Mouse (Mus musculus) lung, embryonic 16.5 days (tissue): Measurements from ENCODE around the gene Wnk2. TPM values are rescaled to one million over a fixed set of nuclear protein-coding genes. Genes with fewer than 3 reads are reported as not detected.

Source experiments
- ATAC-seq: fragments of 200-750 bp; cut with Nextera tagmentation; 2 replicates; pipeline ENCODE4 v1.8.0; 2017; ENCODE audit warnings: low read depth, mild to moderate bottlenecking, moderate library complexity
- H3K27ac ChIP-seq: fragments of 300-500 bp; sonication (generic); 2 replicates; pipeline ENCODE4 v1.5.1; 2014; ENCODE audit warnings: mild to moderate bottlenecking, control low read depth, low read length
- H3K27me3 ChIP-seq: fragments of 300-500 bp; sonication (generic); 2 replicates; pipeline ENCODE4 v1.6.1; 2014; ENCODE audit warnings: low read depth, low read length, mixed read lengths; ENCODE audit not compliant: control insufficient read depth, insufficient read depth
- H3K36me3 ChIP-seq: fragments of 300-500 bp; sonication (generic); 2 replicates; pipeline ENCODE4 v1.6.1; 2014; ENCODE audit warnings: low read length; ENCODE audit not compliant: control insufficient read depth, insufficient read depth
- H3K4me1 ChIP-seq: fragments of 300-500 bp; sonication (generic); replicated peaks from 2 replicates; pipeline ENCODE4 v1.6.1; 2014; ENCODE audit warnings: low read length, mixed read lengths; ENCODE audit not compliant: control insufficient read depth, insufficient read depth
- H3K4me2 ChIP-seq: fragments of 300-500 bp; sonication (generic); 2 replicates; pipeline ENCODE4 v1.6.1; 2014; ENCODE audit warnings: low read depth, low read length, control low read depth
- H3K4me3 ChIP-seq: fragments of 300-500 bp; sonication (generic); 2 replicates; pipeline ENCODE4 v1.5.1; 2014; ENCODE audit warnings: mild to moderate bottlenecking, low read length, control low read depth
- H3K9ac ChIP-seq: fragments of 300-500 bp; sonication (generic); 2 replicates; pipeline ENCODE4 v1.6.1; 2014; ENCODE audit warnings: low read length, control low read depth
- H3K9me3 ChIP-seq: fragments of 300-500 bp; sonication (generic); 2 replicates; pipeline ENCODE4 v1.6.1; 2016; ENCODE audit warnings: low read length; ENCODE audit not compliant: control insufficient read depth
- WGBS: fragments of 180-500 bp; shearing (Covaris S2); extraction: QIAGEN DNeasy Blood & Tissue Kit; methylation state at CpG from one replicate; pipeline ENCODE4 v1.1.7; 2014; 5-methylcytosine and 5-hydroxymethylcytosine counted together
- polyA plus RNA-seq: library from polyadenylated mRNA; unstranded; fragments of >200 nt; fragmentation: Nextera tagmentation; extraction: Ambion mirVana; gene quantifications from 2 replicates; pipeline ENCODE4 v1.2.1, GENCODE M21; 2015

Gene Wnk2
- polyA plus RNA-seq, 1 experiment from 2014 or later: 0.98 TPM

GRCm38 (mm10) chr13:49015366-49016306 is 132.2 kb downstream of the Wnk2 start:
- peaks cover 19% of the 10 kb centered on the region for H3K4me1 ChIP-seq
- peak overlapping the region; percentile 16 for H3K4me3 ChIP-seq
- H3K9ac ChIP-seq: peak overlapping the region; percentile 8; the same call in 1 of the 2 replicates
- peaks cover 6% of the 10 kb centered on the region for H3K9me3 ChIP-seq
- H3K27me3 ChIP-seq: no peaks in the 10 kb centered on the region
- peak overlapping the region; percentile 56 for H3K27ac ChIP-seq
- ATAC-seq: peak; percentile 82
- H3K4me2 ChIP-seq: peak overlapping the region; percentile 53
- WGBS: 3% methylated on average over 30 of the region's 30 CpGs
- H3K36me3 ChIP-seq: no peaks in the 10 kb centered on the region

DNA sequence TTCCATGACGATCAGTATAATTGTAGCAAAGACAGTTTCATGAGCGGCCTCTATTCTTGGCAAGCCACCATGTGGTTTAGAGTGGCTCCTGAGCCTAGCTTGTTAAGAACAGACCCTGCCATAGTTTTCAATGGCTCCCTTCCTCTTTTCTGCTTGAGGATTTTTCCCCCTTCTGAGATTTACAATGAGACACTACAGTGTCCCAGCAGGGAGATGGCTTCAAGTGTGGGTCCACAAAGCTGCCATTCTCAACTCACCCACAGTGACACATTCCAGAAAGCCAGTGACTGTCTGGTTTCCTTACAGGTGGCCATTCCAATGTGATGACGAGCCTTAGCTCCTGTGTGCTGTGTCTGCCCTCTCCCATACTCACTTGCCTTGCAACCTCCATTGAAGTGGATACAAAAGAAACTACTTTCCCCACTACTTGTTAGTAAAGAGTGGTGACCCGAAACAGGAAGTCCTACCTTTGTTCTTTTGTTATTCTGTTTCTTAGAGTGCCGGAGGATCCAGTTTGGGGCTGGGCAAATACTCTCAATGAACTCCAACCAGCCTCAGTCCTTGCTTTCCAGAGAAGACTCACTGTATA is 134.5 kb downstream of the Wnk2 start:
- Histone ChIP-seq H3K27ac (peak overlapping the region; percentile 29; the same call in 1 of the 2 replicates), H3K9ac (no peak overlapping the region), H3K4me3 (no peak overlapping the region), H3K4me1 (peaks cover 19% of the 10 kb centered on the region), H3K4me2 (no peak overlapping the region), H3K27me3 (no peaks in the 10 kb centered on the region), H3K9me3 (peaks cover 6% of the 10 kb centered on the region), H3K36me3 (no peaks in the 10 kb centered on the region)
- no peak for ATAC-seq
- WGBS: 49% methylated on average over 5 of the region's 5 CpGs

DNA sequence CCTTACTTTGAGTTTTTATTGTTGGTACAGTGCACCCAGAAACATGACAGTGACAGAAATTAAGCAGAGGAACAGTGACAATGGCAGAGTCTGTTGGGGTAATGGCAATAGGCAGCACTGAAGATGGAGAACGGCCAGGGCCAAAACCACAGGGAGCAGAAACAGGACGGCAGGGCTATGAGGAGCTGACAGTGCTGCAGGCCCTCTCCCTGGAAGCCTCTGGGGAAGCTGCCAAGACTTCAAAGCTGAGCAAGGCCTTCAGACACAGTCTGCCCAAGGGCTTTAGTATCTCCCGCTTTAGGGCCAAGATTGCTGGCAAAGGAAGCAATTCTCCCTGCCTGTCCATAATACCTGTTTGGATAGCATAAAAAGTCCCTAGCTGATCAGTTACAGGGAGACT is 146.1 kb downstream of the Wnk2 start:
- Histone ChIP-seq H3K36me3 (no peaks in the 10 kb centered on the region), H3K4me2 (no peak overlapping the region), H3K27ac (no peak overlapping the region), H3K27me3 (no peaks in the 10 kb centered on the region), H3K9me3 (no peaks in the 10 kb centered on the region), H3K4me3 (no peak overlapping the region), H3K4me1 (no peaks in the 10 kb centered on the region), H3K9ac (no peak overlapping the region)
- 44% methylated on average over 3 of the region's 3 CpGs for WGBS
- ATAC-seq: no peak

GRCm38 (mm10) chr13:48998591-48998990 is 149.2 kb downstream of the Wnk2 start:
- H3K4me2 ChIP-seq: no peak overlapping the region
- H3K27me3 ChIP-seq: no peaks in the 10 kb centered on the region
- H3K36me3 ChIP-seq: no peaks in the 10 kb centered on the region
- no peak overlapping the region for H3K4me3 ChIP-seq
- no peak overlapping the region for H3K9ac ChIP-seq
- ATAC-seq: peak; percentile 38; the same call in 1 of the 2 replicates
- H3K9me3 ChIP-seq: no peaks in the 10 kb centered on the region
- no peak overlapping the region for H3K27ac ChIP-seq
- H3K4me1 ChIP-seq: no peaks in the 10 kb centered on the region
- 6% methylated on average over 6 of the region's 6 CpGs for WGBS

- no peak overlapping the region for H3K9ac ChIP-seq
- H3K36me3 ChIP-seq: no peaks in the 10 kb centered on the region
- H3K4me2 ChIP-seq: no peak overlapping the region
- H3K27me3 ChIP-seq: no peaks in the 10 kb centered on the region
- H3K4me3 ChIP-seq: no peak overlapping the region
- H3K9me3 ChIP-seq: no peaks in the 10 kb centered on the region
- H3K27ac ChIP-seq: no peak overlapping the region
- no peaks in the 10 kb centered on the region for H3K4me1 ChIP-seq
- no peak for ATAC-seq
- 79% methylated on average over 4 of the region's 4 CpGs for WGBS
Measured at GRCm38 (mm10) chr13:48996731-48997130, 151.1 kb downstream of the Wnk2 start.

GRCm38 (mm10) chr13:48994903-48995302 is 152.9 kb downstream of the Wnk2 start:
- Histone ChIP-seq H3K4me3 (no peak overlapping the region), H3K36me3 (no peaks in the 10 kb centered on the region), H3K27ac (no peak overlapping the region), H3K9ac (no peak overlapping the region), H3K4me1 (no peaks in the 10 kb centered on the region), H3K4me2 (no peak overlapping the region), H3K27me3 (no peaks in the 10 kb centered on the region), H3K9me3 (no peaks in the 10 kb centered on the region)
- ATAC-seq: peak; percentile 74; the same call in 1 of the 2 replicates
- 19% methylated on average over 3 of the region's 3 CpGs for WGBS

DNA sequence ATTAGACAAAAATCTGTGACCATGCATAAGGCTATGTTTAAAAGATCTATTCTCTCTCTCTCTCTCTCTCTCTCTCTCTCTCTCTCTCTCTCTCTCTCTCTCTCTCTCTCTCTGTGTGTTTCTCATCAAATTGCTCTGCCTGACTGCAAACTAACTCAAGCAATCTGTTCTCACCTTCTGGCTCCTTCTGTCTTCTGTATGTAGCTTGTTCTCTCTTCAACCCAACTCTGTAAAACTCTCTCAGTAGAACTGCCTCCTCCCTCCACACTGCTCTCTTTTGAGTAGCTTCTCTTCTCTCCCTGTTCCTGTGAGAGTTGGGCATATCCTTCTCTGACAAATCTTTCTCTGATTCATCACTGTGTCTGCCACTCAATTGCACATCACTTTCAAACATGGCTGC is 154.9 kb downstream of the Wnk2 start:
- no peaks in the 10 kb centered on the region for H3K9me3 ChIP-seq
- no peak overlapping the region for H3K27ac ChIP-seq
- no peak overlapping the region for H3K9ac ChIP-seq
- no peak for ATAC-seq
- H3K4me3 ChIP-seq: no peak overlapping the region
- H3K36me3 ChIP-seq: no peaks in the 10 kb centered on the region
- no peak overlapping the region for H3K4me2 ChIP-seq
- H3K4me1 ChIP-seq: no peaks in the 10 kb centered on the region
- no peaks in the 10 kb centered on the region for H3K27me3 ChIP-seq

DNA sequence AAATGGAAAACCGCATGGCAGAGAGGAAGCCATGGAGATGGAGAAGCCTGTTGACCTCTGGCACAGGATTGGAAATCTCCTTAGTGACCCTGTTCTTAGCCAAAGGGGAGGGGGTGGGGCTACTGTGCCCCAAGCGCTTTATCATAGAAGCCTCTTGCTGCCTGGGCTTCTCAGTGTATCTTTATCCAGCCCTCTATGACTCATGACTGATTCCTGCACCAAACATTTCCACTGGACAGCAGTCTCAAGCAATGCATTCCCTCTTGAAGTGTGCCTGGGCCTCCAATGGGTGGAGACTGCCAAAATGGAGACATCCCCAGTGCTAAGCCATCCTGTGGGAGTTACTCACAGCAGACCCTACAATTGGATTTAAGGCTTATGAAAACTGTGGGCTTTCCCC is 157.7 kb downstream of the Wnk2 start:
- 80% methylated on average over 2 of the region's 2 CpGs for WGBS
- Histone ChIP-seq H3K36me3 (no peaks in the 10 kb centered on the region), H3K27me3 (no peaks in the 10 kb centered on the region), H3K9me3 (no peaks in the 10 kb centered on the region), H3K4me3 (no peak overlapping the region), H3K4me1 (no peaks in the 10 kb centered on the region), H3K9ac (no peak overlapping the region), H3K27ac (no peak overlapping the region), H3K4me2 (no peak overlapping the region)
- ATAC-seq: no peak
